Mouse (Mus musculus) kidney, adult 2 months (tissue): Measurements from ENCODE around the gene Dmgdh. TPM values are rescaled to one million over a fixed set of nuclear protein-coding genes. Genes with fewer than 3 reads are reported as not detected.

ENCODE experiments used
- DNase-seq: peaks from one replicate; pipeline ENCODE4 v3.0.0; 2021
- H3K27ac ChIP-seq: fragments of 200-500 bp; 2 replicates; pipeline ENCODE4 v1.5.1; 2012; ENCODE audit warnings: low read depth, low read length, control low read depth, inconsistent platforms; ENCODE audit not compliant: insufficient read depth
- H3K27me3 ChIP-seq: fragments of 200-500 bp; replicated peaks from 2 replicates; pipeline ENCODE4 v1.6.1; 2012; ENCODE audit warnings: mild to moderate bottlenecking, moderate library complexity, low read length, inconsistent platforms; ENCODE audit not compliant: control insufficient read depth, insufficient read depth
- H3K36me3 ChIP-seq: fragments of 200-500 bp; 2 replicates; pipeline ENCODE4 v1.6.1; 2012; ENCODE audit warnings: mild to moderate bottlenecking, moderate library complexity, low read length, inconsistent platforms; ENCODE audit not compliant: control insufficient read depth, insufficient read depth
- H3K4me1 ChIP-seq: fragments of 200-500 bp; 2 replicates; pipeline ENCODE4 v1.6.1; 2011; ENCODE audit warnings: low read length; ENCODE audit not compliant: control insufficient read depth, insufficient read depth
- H3K4me3 ChIP-seq: fragments of 200-500 bp; 2 replicates; pipeline ENCODE4 v1.5.1; 2011; ENCODE audit warnings: mild to moderate bottlenecking, low read depth, low read length, control low read depth; ENCODE audit not compliant: insufficient read depth
- CTCF ChIP-seq: fragments of 200-500 bp; conservative IDR thresholded peaks from 2 replicates; pipeline ENCODE4 v1.5.1; 2011; ENCODE audit warnings: low read depth, mild to moderate bottlenecking, control low read depth, low read length, moderate library complexity, mixed read lengths; ENCODE audit not compliant: insufficient read depth, insufficient read length
- POLR2A ChIP-seq: fragments of 200-500 bp; IDR thresholded peaks from one replicate; pipeline ENCODE4 v1.6.1; 2011; ENCODE audit warnings: low read depth, low read length, control low read depth
- WGBS: fragments of 180-500 bp; shearing (Covaris S2); methylation state at CpG from one replicate; pipeline ENCODE4 v1.1.7; 2018; 5-methylcytosine and 5-hydroxymethylcytosine counted together
- polyA plus RNA-seq: library from polyadenylated mRNA; depleted of rRNA; stranded (reverse); fragments of >200 nt; gene quantifications from 2 replicates; pipeline ENCODE4 v1.2.3, GENCODE M21; 2012

Dmgdh gene
- polyA plus RNA-seq, 1 experiment = 41.0 TPM

GRCm38 (mm10) chr13:93757514-93757913, 83.3 kb downstream of the Dmgdh start:
- Histone ChIP-seq H3K4me3 (no peak overlapping the region), H3K36me3 (no peaks in the 10 kb centered on the region), H3K27ac (no peak overlapping the region), H3K4me1 (no peaks in the 10 kb centered on the region), H3K27me3 (no peaks in the 10 kb centered on the region)
- no peak for TF ChIP-seq CTCF
- no peak for TF ChIP-seq POLR2A
- no peak for DNase-seq
- WGBS = 93% methylated on average over 6 of the region's 6 CpGs

- Histone ChIP-seq H3K27ac (no peak overlapping the region), H3K4me3 (no peak overlapping the region), H3K4me1 (no peaks in the 10 kb centered on the region), H3K27me3 (no peaks in the 10 kb centered on the region), H3K36me3 (no peaks in the 10 kb centered on the region)
- 50% methylated on average over 14 of the region's 14 CpGs for WGBS
- TF ChIP-seq CTCF = no peak
- TF ChIP-seq POLR2A = no peak
- no peak for DNase-seq
These were observed 84.1 kb downstream of the Dmgdh start for GRCm38 (mm10) chr13:93758149-93758898.

GRCm38 (mm10) chr13:93761831-93762230, 87.6 kb downstream of the Dmgdh start:
- TF ChIP-seq POLR2A (no peak), CTCF (no peak)
- no peak for DNase-seq
- no peaks in the 10 kb centered on the region for H3K36me3 ChIP-seq
- H3K4me3 ChIP-seq = no peak overlapping the region
- H3K27me3 ChIP-seq = no peaks in the 10 kb centered on the region
- no peak overlapping the region for H3K27ac ChIP-seq
- WGBS = 96% methylated on average over 8 of the region's 8 CpGs
- H3K4me1 ChIP-seq = no peaks in the 10 kb centered on the region

- H3K36me3 ChIP-seq = no peaks in the 10 kb centered on the region
- 71% methylated on average over 3 of the region's 3 CpGs for WGBS
- H3K4me3 ChIP-seq = no peak overlapping the region
- H3K4me1 ChIP-seq = no peaks in the 10 kb centered on the region
- no peak for DNase-seq
- no peaks in the 10 kb centered on the region for H3K27me3 ChIP-seq
- TF ChIP-seq CTCF = no peak
- no peak for TF ChIP-seq POLR2A
- no peak overlapping the region for H3K27ac ChIP-seq
These were observed 88.6 kb downstream of the Dmgdh start for GRCm38 (mm10) chr13:93762879-93763278.

- Histone ChIP-seq H3K27me3 (no peaks in the 10 kb centered on the region), H3K27ac (no peak overlapping the region), H3K4me1 (no peaks in the 10 kb centered on the region), H3K36me3 (no peaks in the 10 kb centered on the region), H3K4me3 (no peak overlapping the region)
- WGBS = 80% methylated on average over 13 of the region's 13 CpGs
- TF ChIP-seq POLR2A = no peak
- TF ChIP-seq CTCF = no peak
- DNase-seq = no peak
These were observed 90.2 kb downstream of the Dmgdh start for GRCm38 (mm10) chr13:93764321-93764973.

GRCm38 (mm10) chr13:93771031-93771587, 96.9 kb downstream of the Dmgdh start:
- peak overlapping the region; percentile 39 for H3K27ac ChIP-seq
- H3K36me3 ChIP-seq = no peaks in the 10 kb centered on the region
- DNase-seq = no peak
- H3K27me3 ChIP-seq = no peaks in the 10 kb centered on the region
- WGBS = 32% methylated on average over 9 of the region's 9 CpGs
- TF ChIP-seq CTCF = no peak
- TF ChIP-seq POLR2A = no peak
- peak overlapping the region; percentile 77 for H3K4me3 ChIP-seq
- H3K4me1 ChIP-seq = peaks cover 5% of the 10 kb centered on the region; the same call in 1 of the 2 replicates
